Mouse (Mus musculus): ENCODE data around the gene Fkbp2.

Fkbp2 gene

GRCm38 (mm10) chr19:6937541-6938465 lies 42.5 kb downstream of the Fkbp2 start:
- DNase-seq, result no peak

- no peak for DNase-seq
Measured at GRCm38 (mm10) chr19:6936299-6936698, 44.0 kb downstream of the Fkbp2 start.

- DNase-seq, result no peak
Measured at GRCm38 (mm10) chr19:6934195-6934977, 45.9 kb downstream of the Fkbp2 start, which contains the start of gene Kcnk4. Gene Kcnk4 (minus strand): TSS chr19:6934515.

GRCm38 (mm10) chr19:6933436-6934194 lies 46.7 kb downstream of the Fkbp2 start:
- DNase-seq, result no peak

GRCm38 (mm10) chr19:6933102-6933435 lies 47.2 kb downstream of the Fkbp2 start:
- no peak for DNase-seq

GRCm38 (mm10) chr19:6932018-6932417 lies 48.3 kb downstream of the Fkbp2 start:
- no peak for DNase-seq

- no peak for DNase-seq
Measured at GRCm38 (mm10) chr19:6931002-6931401, 49.3 kb downstream of the Fkbp2 start.

- no peak for DNase-seq
Measured at GRCm38 (mm10) chr19:6928080-6928479, 52.2 kb downstream of the Fkbp2 start.

Measured in layer of hippocampus, adult 9-11 months (tissue).